Mouse (Mus musculus): ENCODE results near the gene Plcxd2. TPM values are rescaled to one million over a fixed set of nuclear protein-coding genes. Genes with fewer than 3 reads are reported as not detected.

The Plcxd2 gene
- polyA plus RNA-seq, 1 experiment = 0.50 TPM

- TF ChIP-seq FOSL1 (IDR thresholded peaks at IDR 0.05; ENCODE audit: insufficient read depth, low read length, poor library complexity, severe bottlenecking) (no peak), CEBPB (IDR thresholded peaks at IDR 0.05; ENCODE audit: low read depth) (no peak), MYOD1 (IDR thresholded peaks at IDR 0.05; ENCODE audit: control insufficient read depth, insufficient read length, low read depth) (no peak), CTCF (IDR thresholded peaks at IDR 0.05; ENCODE audit: control insufficient read depth, insufficient read depth, insufficient read length) (no peak), MAX (IDR thresholded peaks at IDR 0.05) (no peak), USF1 (IDR thresholded peaks at IDR 0.05; ENCODE audit: low read depth) (no peak), MYOG (IDR thresholded peaks at IDR 0.05; ENCODE audit: control insufficient read depth, extremely low read depth, insufficient read length) (no peak)
- Histone ChIP-seq H3K36me3 (ENCODE audit: control insufficient read depth, insufficient read depth) (no peaks in the 10 kb centered on the region), H3K4me3 (ENCODE audit: insufficient read depth, poor library complexity, severe bottlenecking) (no peak overlapping the region), H3K27me3 (ENCODE audit: control insufficient read depth, insufficient read depth, insufficient read length) (no peaks in the 10 kb centered on the region), H3K79me2 (ENCODE audit: control insufficient read depth, insufficient read depth) (no peaks in the 10 kb centered on the region), H3K79me3 (ENCODE audit: low read depth) (no peaks in the 10 kb centered on the region), H3ac (ENCODE audit: control insufficient read depth, insufficient read length, low read depth) (no peak overlapping the region)
Observed at GRCm38 (mm10) chr16:45923731-45924424, 86.1 kb downstream of the Plcxd2 start.

- Histone ChIP-seq H3K4me3 (ENCODE audit: insufficient read depth, poor library complexity, severe bottlenecking) (no peak overlapping the region), H3K36me3 (ENCODE audit: control insufficient read depth, insufficient read depth) (no peaks in the 10 kb centered on the region), H3K27me3 (ENCODE audit: control insufficient read depth, insufficient read depth, insufficient read length) (no peaks in the 10 kb centered on the region), H3ac (ENCODE audit: control insufficient read depth, insufficient read length, low read depth) (no peak overlapping the region), H3K79me3 (ENCODE audit: low read depth) (no peaks in the 10 kb centered on the region), H3K79me2 (ENCODE audit: control insufficient read depth, insufficient read depth) (no peaks in the 10 kb centered on the region)
- TF ChIP-seq MYOD1 (IDR thresholded peaks at IDR 0.05; ENCODE audit: control insufficient read depth, insufficient read length, low read depth) (no peak), CTCF (IDR thresholded peaks at IDR 0.05; ENCODE audit: control insufficient read depth, insufficient read depth, insufficient read length) (no peak)
Observed at GRCm38 (mm10) chr16:45922546-45923229, 87.3 kb downstream of the Plcxd2 start.

GRCm38 (mm10) chr16:45919572-45919971 lies 90.4 kb downstream of the Plcxd2 start:
- no peak for TF ChIP-seq MAX (IDR thresholded peaks at IDR 0.05)
- TF ChIP-seq FOSL1 (IDR thresholded peaks at IDR 0.05; ENCODE audit: insufficient read depth, low read length, poor library complexity, severe bottlenecking) = no peak
- TF ChIP-seq USF1 (IDR thresholded peaks at IDR 0.05; ENCODE audit: low read depth) = no peak
- TF ChIP-seq MYOD1 (IDR thresholded peaks at IDR 0.05; ENCODE audit: control insufficient read depth, insufficient read length, low read depth) = no peak
- TF ChIP-seq CEBPB (IDR thresholded peaks at IDR 0.05; ENCODE audit: low read depth) = no peak
- TF ChIP-seq MYOG (IDR thresholded peaks at IDR 0.05; ENCODE audit: control insufficient read depth, extremely low read depth, insufficient read length) = no peak
- TF ChIP-seq CTCF (IDR thresholded peaks at IDR 0.05; ENCODE audit: control insufficient read depth, insufficient read depth, insufficient read length) = no peak

More at GRCm38 (mm10) chr16:45919572-45919971, 90.4 kb downstream of the Plcxd2 start:
- no peaks in the 10 kb centered on the region for H3K36me3 ChIP-seq (ENCODE audit: control insufficient read depth, insufficient read depth)
- no peak overlapping the region for H3K4me3 ChIP-seq (ENCODE audit: insufficient read depth, poor library complexity, severe bottlenecking)
- H3K79me3 ChIP-seq (ENCODE audit: low read depth) = no peaks in the 10 kb centered on the region
- H3K27me3 ChIP-seq (ENCODE audit: control insufficient read depth, insufficient read depth, insufficient read length) = no peaks in the 10 kb centered on the region
- H3ac ChIP-seq (ENCODE audit: control insufficient read depth, insufficient read length, low read depth) = no peak overlapping the region
- no peaks in the 10 kb centered on the region for H3K79me2 ChIP-seq (ENCODE audit: control insufficient read depth, insufficient read depth)

Other genes with a start within 250 kb of the Plcxd2 start
- 33.0 TPM for gene Phldb2, start 56.6 kb downstream of the Plcxd2 start, polyA plus RNA-seq (2012; fragmentation: generic; extraction: Trizol)
- gene Cd96, start 110.0 kb upstream of the Plcxd2 start, polyA plus RNA-seq (2012; fragmentation: generic; extraction: Trizol) = not detected
- 302 TPM for gene Gm4737, start 144.9 kb upstream of the Plcxd2 start, polyA plus RNA-seq (2012; fragmentation: generic; extraction: Trizol)